Mouse (Mus musculus): ENCODE results near the gene Calm3.

DNA sequence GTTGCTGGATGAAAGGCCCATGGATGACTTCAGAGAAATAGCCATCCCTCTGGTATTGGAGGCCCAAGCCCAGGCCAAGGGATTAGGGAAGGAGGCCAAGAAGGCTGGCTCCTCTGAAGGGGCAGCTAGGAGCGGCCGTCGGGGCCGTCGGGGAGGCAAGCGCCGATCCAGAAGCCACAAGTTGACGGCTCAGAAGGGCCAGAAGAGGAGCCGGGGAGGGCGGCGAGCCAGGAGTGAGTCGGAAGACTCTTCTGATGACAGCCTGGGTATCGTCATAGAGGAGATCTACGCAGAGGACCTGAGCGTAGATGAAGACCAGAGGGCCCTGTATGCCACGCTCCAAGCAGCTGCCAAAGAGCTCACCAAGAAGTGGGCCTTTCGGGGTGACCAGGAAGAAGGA lies 21.5 kb upstream of the Calm3 start:
- TF ChIP-seq CTCF (IDR thresholded peaks at IDR 0.05; ENCODE audit: low read depth) (no peak), EP300 (IDR thresholded peaks at IDR 0.05; ENCODE audit: low read depth) (no peak)

Data from heart, postnatal 0 days (tissue).